Mouse (Mus musculus): ENCODE data around the gene Map3k19. TPM values are rescaled to one million over a fixed set of nuclear protein-coding genes. Genes with fewer than 3 reads are reported as not detected.

The Map3k19 gene
- total RNA-seq, 2 experiments from 2014 or later = 0.05 TPM; not detected in 1

Other genes starting within 250 kb of the Map3k19 start
- 1 to 10 TPM; 4.8 to 9.5 TPM for gene Tmem163, start 175.5 kb downstream of the Map3k19 start, total RNA-seq (2021)
- under 1 TPM; 0.24 to 0.28 TPM for gene Acmsd, start 125.6 kb downstream of the Map3k19 start, total RNA-seq (2021)
- 10 to 100 TPM; 20.9 to 26.6 TPM for gene Ccnt2, start 80.9 kb downstream of the Map3k19 start, total RNA-seq (2021)
- 10 to 100 TPM; 41.2 to 42.7 TPM for gene Rab3gap1, start 13.7 kb upstream of the Map3k19 start, total RNA-seq (2021)
- gene Zranb3, start 248.0 kb upstream of the Map3k19 start, total RNA-seq (2021) = 1 to 10 TPM; 4.7 to 5.1 TPM
- gene R3hdm1, start 248.3 kb upstream of the Map3k19 start, total RNA-seq (2021) = 10 to 100 TPM; 54.3 to 60.6 TPM

All from heart, postnatal 36 days (tissue).